Mouse (Mus musculus): Measurements from ENCODE around the gene Gli1. TPM values are rescaled to one million over a fixed set of nuclear protein-coding genes. Genes with fewer than 3 reads are reported as not detected.

The Gli1 gene
- 10.2 and 11.7 TPM in 2 replicates for polyA plus RNA-seq (2014; fragmentation: Nextera tagmentation; extraction: Ambion mirVana)

DNA sequence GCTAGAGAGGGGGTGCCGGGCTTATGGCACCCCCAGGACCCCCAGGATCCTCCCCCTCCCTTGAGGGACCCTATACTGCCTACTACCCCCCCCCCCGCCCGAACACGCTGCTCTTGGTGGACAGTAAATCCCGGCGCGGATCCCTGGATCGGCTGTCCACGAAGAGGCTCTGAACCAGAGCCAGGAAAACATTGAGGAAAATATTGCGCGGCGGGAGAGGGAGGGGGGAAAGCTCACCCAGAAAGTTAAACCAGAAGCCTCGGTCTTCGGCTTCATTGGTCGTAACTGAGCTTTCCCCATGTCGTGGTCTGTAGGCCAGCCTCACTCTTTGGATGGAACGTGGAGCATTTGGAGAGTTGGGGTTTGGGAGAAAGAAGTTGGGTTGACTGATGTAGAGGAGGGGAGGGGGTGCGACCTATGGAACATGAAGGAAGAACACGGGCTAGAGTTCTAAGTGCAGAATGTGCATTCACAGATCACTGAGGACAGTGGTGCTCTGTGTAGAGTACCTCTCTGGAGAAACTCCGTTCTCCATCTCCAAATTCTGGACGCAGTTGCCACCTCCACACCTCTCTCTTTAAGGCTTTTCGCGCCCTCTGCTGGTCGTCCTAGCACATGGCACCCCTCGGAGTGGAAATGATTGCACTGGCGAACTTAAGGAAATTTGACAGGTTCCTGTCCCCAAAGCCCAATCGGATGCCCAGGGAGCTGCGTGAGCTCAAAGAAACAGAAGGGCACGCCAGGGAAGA, at the start of gene Gli1:
Gli1 (minus strand) TSS at position 84 of the 749 bp plus-strand sequence.
- Histone ChIP-seq H3K4me1 (ENCODE audit: control insufficient read depth, insufficient read depth, low read length) (no peaks in the 10 kb centered on the region), H3K27me3 (replicated peaks; ENCODE audit: control insufficient read depth, insufficient read depth, low read length) (no peaks in the 10 kb centered on the region; the same call in 1 of the 2 replicates), H3K9ac (ENCODE audit: low read depth, low read length) (peak within 1 kb of the TSS; percentile 63), H3K9me3 (ENCODE audit: control insufficient read depth, low read length) (no peaks in the 10 kb centered on the region), H3K27ac (replicated peaks; ENCODE audit: low read depth, low read length) (peak within 1 kb of the TSS; percentile 98), H3K36me3 (ENCODE audit: control insufficient read depth, insufficient read depth, low read length) (peaks cover 12% of the 10 kb centered on the region), H3K4me2 (ENCODE audit: low read depth, low read length) (peak within 1 kb of the TSS; percentile 87), H3K4me3 (ENCODE audit: low read depth, low read length) (peak within 1 kb of the TSS; percentile 61)
- peak; percentile 93 for DNase-seq (ENCODE audit: low spot score)
- under 1% methylated on average over 29 of the region's 29 CpGs for WGBS
- ATAC-seq (ENCODE audit: low read depth), result peak; percentile 53

DNA sequence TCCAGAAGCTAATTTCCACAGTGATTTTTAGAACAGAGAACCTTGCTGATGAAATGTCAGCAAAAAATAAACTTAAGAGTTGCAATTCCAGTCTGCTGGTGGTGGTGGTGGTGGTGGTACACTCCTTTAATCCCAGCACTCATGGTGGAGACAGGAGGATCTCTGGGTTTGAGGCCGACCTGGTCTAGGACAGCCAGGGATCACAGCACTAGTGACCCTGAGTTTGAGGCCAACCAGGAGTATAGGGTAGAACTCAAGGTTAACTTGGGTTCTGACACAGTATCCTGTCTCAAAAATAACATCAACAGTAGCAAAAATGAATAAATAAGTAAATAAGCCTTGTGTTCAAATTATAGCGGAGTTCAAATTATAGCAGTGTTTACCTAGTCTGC, 40.0 kb upstream of the Gli1 start:
- H3K27me3 ChIP-seq (replicated peaks; ENCODE audit: control insufficient read depth, insufficient read depth, low read length), result no peaks in the 10 kb centered on the region
- no peak for ATAC-seq (ENCODE audit: low read depth)
- peak overlapping the region; percentile 64 for H3K4me3 ChIP-seq (ENCODE audit: low read depth, low read length)
- peak overlapping the region; percentile 88 for H3K9ac ChIP-seq (ENCODE audit: low read depth, low read length)
- H3K9me3 ChIP-seq (ENCODE audit: control insufficient read depth, low read length), result no peaks in the 10 kb centered on the region
- H3K4me1 ChIP-seq (ENCODE audit: control insufficient read depth, insufficient read depth, low read length), result peaks cover 11% of the 10 kb centered on the region
- no peak for DNase-seq (ENCODE audit: low spot score)
- peak overlapping the region; percentile 97 for H3K27ac ChIP-seq (replicated peaks; ENCODE audit: low read depth, low read length)
- WGBS, result 52% methylated on average over 2 of the region's 2 CpGs
- H3K36me3 ChIP-seq (ENCODE audit: control insufficient read depth, insufficient read depth, low read length), result no peaks in the 10 kb centered on the region
- peak overlapping the region; percentile 67 for H3K4me2 ChIP-seq (ENCODE audit: low read depth, low read length)

DNA sequence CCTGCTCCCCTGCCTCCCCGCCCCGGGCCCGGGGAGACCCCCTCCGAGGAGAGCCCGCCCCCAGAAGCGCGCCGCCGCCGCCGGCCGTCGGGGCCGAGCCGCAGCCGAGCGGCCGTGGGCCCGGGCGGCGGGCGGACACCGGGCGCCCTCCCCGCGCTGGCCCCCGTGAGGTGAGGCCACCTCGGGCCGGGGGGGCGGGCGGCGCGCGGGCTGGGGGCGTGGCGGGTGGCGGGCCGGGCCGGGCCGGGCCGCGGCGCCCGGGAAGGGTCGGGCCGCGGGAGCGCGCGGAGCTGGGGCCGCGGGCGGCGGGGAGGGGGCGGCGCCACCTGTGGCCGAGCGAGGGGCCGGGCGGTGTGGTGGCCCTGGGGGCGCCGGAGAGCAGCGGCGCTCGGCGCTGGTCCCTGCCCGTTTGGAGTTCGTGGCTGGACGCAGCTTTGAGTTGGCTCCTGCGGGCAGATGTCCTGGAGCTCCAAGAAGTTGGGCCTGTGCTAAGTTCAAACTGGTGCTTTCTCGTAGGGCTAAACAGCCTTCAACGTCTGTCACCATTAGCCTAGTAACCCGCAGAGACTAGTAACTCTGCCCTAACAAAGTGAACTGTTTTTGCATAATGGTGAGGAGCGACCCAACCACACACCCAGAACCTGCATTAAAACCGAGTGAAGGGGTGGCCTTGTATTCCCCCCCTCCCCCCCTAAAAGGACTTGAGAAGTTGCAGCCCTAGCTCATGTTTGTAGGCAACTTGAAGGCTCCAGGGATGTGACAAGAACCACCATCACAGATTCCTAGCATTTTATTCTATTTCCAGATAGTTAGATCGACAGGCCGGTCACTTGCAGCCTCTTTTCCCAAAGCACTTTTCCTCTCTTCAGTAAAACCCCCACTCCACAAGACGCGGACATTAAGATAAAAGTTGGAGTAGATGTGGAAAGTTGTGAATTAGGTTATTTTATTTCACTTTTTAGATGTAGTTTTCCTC, 39.3 kb upstream of the Gli1 start:
- no peaks in the 10 kb centered on the region for H3K9me3 ChIP-seq (ENCODE audit: control insufficient read depth, low read length)
- peak; percentile 70 for ATAC-seq (ENCODE audit: low read depth)
- no peaks in the 10 kb centered on the region for H3K27me3 ChIP-seq (replicated peaks; ENCODE audit: control insufficient read depth, insufficient read depth, low read length)
- H3K9ac ChIP-seq (ENCODE audit: low read depth, low read length), result peak overlapping the region; percentile 88
- no peaks in the 10 kb centered on the region for H3K36me3 ChIP-seq (ENCODE audit: control insufficient read depth, insufficient read depth, low read length)
- peak overlapping the region; percentile 67 for H3K4me2 ChIP-seq (ENCODE audit: low read depth, low read length)
- peak; percentile 78 for DNase-seq (ENCODE audit: low spot score)
- peak overlapping the region; percentile 97 for H3K27ac ChIP-seq (replicated peaks; ENCODE audit: low read depth, low read length)
- H3K4me1 ChIP-seq (ENCODE audit: control insufficient read depth, insufficient read depth, low read length), result peaks cover 11% of the 10 kb centered on the region
- peak overlapping the region; percentile 64 for H3K4me3 ChIP-seq (ENCODE audit: low read depth, low read length)
- WGBS, result 4% methylated on average over 20 of the region's 79 CpGs

DNA sequence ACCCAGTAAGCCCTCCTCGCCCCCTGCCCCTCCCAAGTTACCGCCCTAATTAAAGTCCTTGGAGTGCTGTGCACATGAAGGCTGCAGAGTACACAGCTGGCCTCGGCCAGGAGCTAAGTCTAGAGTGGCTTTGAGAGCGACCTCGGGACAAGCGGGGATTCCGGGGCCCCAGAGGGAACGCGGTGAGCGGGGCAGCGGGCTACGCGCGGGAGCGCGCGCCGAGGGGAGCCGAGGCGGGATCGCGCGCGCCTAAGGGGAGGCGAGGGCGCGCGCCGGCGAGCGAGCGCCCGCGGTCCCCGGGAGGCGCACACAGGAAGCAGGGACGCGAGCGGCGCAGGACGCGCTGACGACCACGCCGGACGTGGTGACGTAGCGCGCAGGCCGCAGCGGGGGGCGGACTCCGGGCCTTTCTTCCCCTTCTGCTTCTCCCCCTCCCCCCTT, 38.5 kb upstream of the Gli1 start, which contains the start of gene R3hdm2:
R3hdm2 (plus strand) TSS at position 77 of the 441 bp plus-strand sequence.
- 0% methylated on average over 8 of the region's 53 CpGs for WGBS

DNA sequence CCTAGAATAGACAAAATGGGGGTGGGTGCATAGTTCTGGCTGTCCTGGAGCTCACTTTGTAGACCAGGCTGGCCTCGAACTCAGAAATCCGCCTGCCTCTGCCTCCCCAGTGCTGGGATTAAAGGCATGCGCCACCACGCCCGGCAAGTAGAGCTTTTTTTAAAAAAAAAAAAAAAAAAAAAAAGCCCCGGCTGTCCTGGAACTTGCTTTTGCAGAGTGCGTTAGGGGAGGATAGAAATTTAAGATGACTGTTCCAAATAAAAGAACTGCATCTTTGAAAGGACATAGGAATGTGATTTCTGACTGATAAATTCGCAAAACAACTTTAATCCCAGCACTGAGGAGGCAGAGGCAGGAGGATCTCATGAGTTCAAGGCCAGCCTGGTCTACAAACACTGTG, 37.9 kb upstream of the Gli1 start:
- Histone ChIP-seq H3K4me1 (ENCODE audit: control insufficient read depth, insufficient read depth, low read length) (peaks cover 7% of the 10 kb centered on the region; the same call in 1 of the 2 replicates), H3K9ac (ENCODE audit: low read depth, low read length) (peak overlapping the region; percentile 88), H3K9me3 (ENCODE audit: control insufficient read depth, low read length) (no peaks in the 10 kb centered on the region), H3K36me3 (ENCODE audit: control insufficient read depth, insufficient read depth, low read length) (no peaks in the 10 kb centered on the region), H3K4me3 (ENCODE audit: low read depth, low read length) (peak overlapping the region; percentile 64), H3K27me3 (replicated peaks; ENCODE audit: control insufficient read depth, insufficient read depth, low read length) (no peaks in the 10 kb centered on the region), H3K4me2 (ENCODE audit: low read depth, low read length) (peak overlapping the region; percentile 67), H3K27ac (replicated peaks; ENCODE audit: low read depth, low read length) (peak overlapping the region; percentile 97)
- DNase-seq (ENCODE audit: low spot score) (no peak), ATAC-seq (ENCODE audit: low read depth) (no peak)
- 87% methylated on average over 8 of the region's 8 CpGs for WGBS

More for the DNA sequence above, 38.5 kb upstream of the Gli1 start, which contains the start of gene R3hdm2:
- Histone ChIP-seq H3K4me3 (ENCODE audit: low read depth, low read length) (peak within 1 kb of the TSS; percentile 64), H3K27ac (replicated peaks; ENCODE audit: low read depth, low read length) (peak within 1 kb of the TSS; percentile 97), H3K4me1 (ENCODE audit: control insufficient read depth, insufficient read depth, low read length) (peaks cover 8% of the 10 kb centered on the region; the same call in 1 of the 2 replicates), H3K9ac (ENCODE audit: low read depth, low read length) (peak within 1 kb of the TSS; percentile 88), H3K27me3 (replicated peaks; ENCODE audit: control insufficient read depth, insufficient read depth, low read length) (no peaks in the 10 kb centered on the region), H3K4me2 (ENCODE audit: low read depth, low read length) (peak within 1 kb of the TSS; percentile 67), H3K9me3 (ENCODE audit: control insufficient read depth, low read length) (no peaks in the 10 kb centered on the region), H3K36me3 (ENCODE audit: control insufficient read depth, insufficient read depth, low read length) (no peaks in the 10 kb centered on the region)
- ATAC-seq (ENCODE audit: low read depth), result peak; percentile 98
- DNase-seq (ENCODE audit: low spot score), result peak; percentile 97

DNA sequence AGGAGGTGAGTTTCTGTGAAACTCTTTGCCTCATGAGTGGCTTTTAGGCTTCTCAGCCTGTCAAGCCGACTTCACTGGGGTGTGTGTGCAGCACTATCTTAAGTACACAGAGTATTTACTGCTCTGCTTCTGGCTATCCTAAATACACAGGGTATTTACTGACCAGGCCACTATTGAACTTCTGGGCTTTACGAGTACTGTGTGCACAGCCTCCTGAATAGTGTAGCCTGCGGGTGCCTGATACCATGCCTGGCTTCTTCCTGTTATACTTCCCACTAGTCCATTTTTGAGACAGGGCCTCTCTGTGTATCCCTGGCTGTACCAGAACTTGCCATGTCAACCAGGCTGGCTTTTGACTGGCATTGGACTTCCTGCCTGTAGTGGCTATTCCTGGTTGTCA, 35.9 kb upstream of the Gli1 start:
- H3K4me2 ChIP-seq (ENCODE audit: low read depth, low read length), result no peak overlapping the region
- DNase-seq (ENCODE audit: low spot score), result no peak
- H3K27ac ChIP-seq (replicated peaks; ENCODE audit: low read depth, low read length), result no peak overlapping the region
- peaks cover 7% of the 10 kb centered on the region; the same call in 1 of the 2 replicates for H3K4me1 ChIP-seq (ENCODE audit: control insufficient read depth, insufficient read depth, low read length)
- no peaks in the 10 kb centered on the region for H3K27me3 ChIP-seq (replicated peaks; ENCODE audit: control insufficient read depth, insufficient read depth, low read length)
- no peaks in the 10 kb centered on the region for H3K9me3 ChIP-seq (ENCODE audit: control insufficient read depth, low read length)
- no peak overlapping the region for H3K9ac ChIP-seq (ENCODE audit: low read depth, low read length)
- no peaks in the 10 kb centered on the region for H3K36me3 ChIP-seq (ENCODE audit: control insufficient read depth, insufficient read depth, low read length)
- H3K4me3 ChIP-seq (ENCODE audit: low read depth, low read length), result no peak overlapping the region
- WGBS, result 67% methylated on average over 3 of the region's 3 CpGs
- ATAC-seq (ENCODE audit: low read depth), result no peak

DNA sequence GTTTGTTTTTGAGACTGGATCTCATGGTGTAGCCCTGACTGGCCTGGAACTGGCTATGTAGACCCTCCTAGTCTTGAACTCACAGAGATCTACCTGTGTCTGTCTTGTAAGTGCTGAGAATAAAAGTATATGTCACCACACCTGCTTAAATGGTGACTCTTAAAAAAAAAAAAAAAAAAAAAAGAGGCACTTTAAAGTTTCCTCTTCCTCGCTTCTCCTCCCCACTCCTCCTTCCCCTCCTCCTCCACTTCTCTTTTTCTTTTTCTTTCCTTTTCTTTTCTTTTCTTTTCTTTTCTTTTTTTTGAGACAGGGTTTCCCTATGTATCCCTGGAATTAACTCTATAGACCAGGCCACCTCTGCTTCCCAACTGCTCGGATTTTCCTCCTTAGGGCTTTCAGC, 29.2 kb upstream of the Gli1 start:
- no peaks in the 10 kb centered on the region for H3K4me1 ChIP-seq (ENCODE audit: control insufficient read depth, insufficient read depth, low read length)
- H3K4me3 ChIP-seq (ENCODE audit: low read depth, low read length), result no peak overlapping the region
- DNase-seq (ENCODE audit: low spot score) (no peak), ATAC-seq (ENCODE audit: low read depth) (no peak)
- 72% methylated on average over 2 of the region's 2 CpGs for WGBS
- H3K36me3 ChIP-seq (ENCODE audit: control insufficient read depth, insufficient read depth, low read length), result no peaks in the 10 kb centered on the region
- H3K9me3 ChIP-seq (ENCODE audit: control insufficient read depth, low read length), result no peaks in the 10 kb centered on the region
- no peak overlapping the region for H3K4me2 ChIP-seq (ENCODE audit: low read depth, low read length)
- no peak overlapping the region for H3K27ac ChIP-seq (replicated peaks; ENCODE audit: low read depth, low read length)
- H3K9ac ChIP-seq (ENCODE audit: low read depth, low read length), result no peak overlapping the region
- H3K27me3 ChIP-seq (replicated peaks; ENCODE audit: control insufficient read depth, insufficient read depth, low read length), result no peaks in the 10 kb centered on the region

All from embryonic facial prominence, embryonic 14.5 days (tissue).